Mouse (Mus musculus) inflammation-experienced regulatory T-cells, adult 6 months (primary cell): Measurements from ENCODE around the gene Mta3. TPM values are rescaled to one million over a fixed set of nuclear protein-coding genes. Genes with fewer than 3 reads are reported as not detected.
"Not testable (repeated sequence)": the region's sequence is repeated elsewhere in the genome, so short reads cannot be mapped to it uniquely, and the experiment has no call there.

Experiments used
- ATAC-seq: one replicate; pipeline ENCODE4 v1.8.0; 2017
- polyA plus RNA-seq, 3 experiments: library from polyadenylated mRNA; unstranded; fragments of 100-300 nt; shearing (Covaris generic); gene quantifications; one replicate each; pipeline ENCODE4 v1.2.1; 2017

The Mta3 gene
- polyA plus RNA-seq, 3 experiments from 2014 or later: 70.5 to 87.9 (median 74.9) TPM

- not testable (repeated sequence) for ATAC-seq
Observed at GRCm38 (mm10) chr17:83709517-83709916, 3.6 kb downstream of the Mta3 start.

GRCm38 (mm10) chr17:83710639-83711038, 4.7 kb downstream of the Mta3 start:
- no peak for ATAC-seq

DNA sequence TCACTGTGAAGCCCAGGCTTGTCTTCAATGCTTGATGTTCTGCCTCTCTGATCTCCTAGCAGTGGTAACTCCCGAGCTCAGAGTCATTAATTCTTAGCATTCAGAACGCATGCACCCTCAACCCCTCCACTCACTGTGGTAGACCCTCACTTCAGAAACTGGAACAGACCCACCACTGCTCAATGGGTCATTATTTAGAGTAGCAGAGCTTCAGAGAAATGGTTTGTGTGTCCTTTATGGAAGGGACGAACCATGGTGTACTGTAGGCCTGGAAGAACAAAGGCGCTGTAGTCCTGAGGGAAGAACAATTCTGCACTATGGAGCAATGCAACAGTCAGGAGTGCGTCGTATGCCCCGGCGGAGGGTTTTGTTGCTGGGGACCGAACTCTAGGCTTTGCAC, 6.4 kb downstream of the Mta3 start:
- no peak for ATAC-seq

GRCm38 (mm10) chr17:83720449-83720848, 14.5 kb downstream of the Mta3 start:
- no peak for ATAC-seq

- ATAC-seq: peak; percentile 77
Observed at GRCm38 (mm10) chr17:83721157-83721556, 15.2 kb downstream of the Mta3 start.

DNA sequence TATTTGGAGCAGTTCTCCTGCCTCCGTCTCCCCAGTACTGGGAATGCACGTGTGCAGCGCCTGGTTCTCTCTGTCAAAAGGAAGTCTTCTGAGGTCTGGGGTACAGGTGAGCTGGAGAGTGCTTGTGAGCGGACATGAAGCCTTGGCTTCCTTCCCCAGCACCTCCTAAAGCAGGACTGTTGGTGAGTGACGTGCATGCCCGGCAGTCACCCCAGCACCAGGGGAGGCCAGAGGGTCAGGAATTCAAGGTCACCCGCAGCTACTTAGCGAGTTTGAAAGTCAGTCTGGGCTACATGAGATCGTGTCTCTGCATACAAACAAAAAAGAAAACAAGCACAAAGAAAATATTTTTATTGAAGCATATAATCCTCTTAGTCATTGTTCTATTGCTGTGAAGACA, 17.1 kb downstream of the Mta3 start:
- ATAC-seq: no peak

- no peak for ATAC-seq
Observed at GRCm38 (mm10) chr17:83726496-83726895, 20.5 kb downstream of the Mta3 start.

DNA sequence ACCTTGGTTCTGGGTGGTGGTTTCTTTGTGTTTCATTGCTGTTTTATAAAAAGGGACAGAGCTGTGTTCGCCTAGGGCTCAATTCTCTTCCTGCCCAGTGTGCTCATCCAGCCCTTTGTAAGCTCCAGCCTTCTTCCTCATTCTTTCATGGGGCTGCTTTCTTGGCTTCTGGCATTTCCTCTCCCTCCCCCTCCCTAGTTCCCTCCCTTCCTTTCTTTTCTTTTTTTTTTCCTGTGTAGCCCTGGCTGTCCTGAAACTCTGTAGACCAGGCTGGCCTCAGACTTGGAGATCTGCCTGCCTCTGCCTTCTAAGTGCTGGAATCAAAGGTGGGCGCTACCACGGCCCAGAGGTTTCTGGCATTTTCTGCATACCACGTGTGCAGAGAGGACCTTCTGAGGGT, 21.7 kb downstream of the Mta3 start:
- no peak for ATAC-seq

DNA sequence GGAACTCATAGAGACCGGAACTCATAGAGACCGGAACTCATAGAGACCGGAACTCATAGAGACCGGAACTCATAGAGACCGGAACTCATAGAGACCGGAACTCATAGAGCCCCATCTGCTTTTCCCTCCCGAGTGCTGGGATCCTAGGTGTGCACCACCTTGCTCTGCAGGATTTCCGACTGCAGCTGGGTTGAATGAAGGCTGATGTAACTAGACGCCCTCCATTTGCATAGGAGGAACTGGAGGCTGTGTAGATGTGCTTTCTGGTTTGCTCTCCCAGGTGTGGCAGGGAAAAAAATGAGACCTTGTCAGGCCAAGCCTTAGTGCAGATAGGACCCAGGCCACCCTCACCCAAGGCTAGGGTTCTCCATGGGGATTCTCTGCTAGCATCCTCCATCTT, 23.1 kb downstream of the Mta3 start:
- no peak for ATAC-seq

DNA sequence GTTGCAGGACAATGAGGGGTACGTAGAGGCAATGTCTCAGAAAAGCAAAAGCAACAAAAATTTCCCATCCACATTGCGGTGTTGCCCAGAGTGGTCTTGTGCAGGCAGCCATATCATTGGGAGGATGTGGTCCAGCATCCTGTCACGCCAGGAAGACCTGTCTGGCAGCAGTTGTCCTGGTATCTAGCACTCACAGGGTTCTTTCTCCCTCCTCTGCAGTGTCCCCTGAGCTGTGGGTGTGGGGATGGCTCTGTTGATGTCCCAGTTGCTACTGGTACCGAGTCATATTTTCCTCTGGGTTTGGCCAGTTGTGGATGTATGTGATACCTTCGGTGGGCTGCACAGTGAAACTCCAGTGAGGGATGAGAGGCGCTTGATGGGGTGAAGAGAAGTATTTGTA, 24.2 kb downstream of the Mta3 start:
- peak; percentile 19 for ATAC-seq

GRCm38 (mm10) chr17:83732166-83732629, 26.2 kb downstream of the Mta3 start:
- ATAC-seq: peak; percentile 93

- ATAC-seq: peak; percentile 53
Observed at GRCm38 (mm10) chr17:83732801-83733200, 26.8 kb downstream of the Mta3 start.

- no peak for ATAC-seq
Observed at GRCm38 (mm10) chr17:83736701-83737100, 30.7 kb downstream of the Mta3 start.

DNA sequence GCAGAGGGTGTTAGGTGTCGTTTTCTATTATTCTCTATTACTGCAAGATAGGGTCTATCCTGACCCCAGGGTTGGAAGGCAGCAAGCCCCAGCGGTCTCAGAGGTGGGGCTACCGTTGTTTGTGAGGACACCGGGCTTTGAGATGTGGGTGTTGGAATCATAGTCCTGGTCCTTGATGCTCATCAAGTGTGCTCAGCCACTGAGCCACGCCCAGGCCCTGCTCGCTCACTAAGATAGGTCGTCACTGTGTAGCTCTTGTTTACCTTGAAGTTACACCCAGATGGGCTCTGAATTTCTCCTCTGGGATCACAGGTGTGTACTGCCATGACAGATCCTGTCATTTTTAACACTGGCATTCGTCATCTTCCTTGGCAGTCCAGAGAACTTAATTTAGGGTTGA, 31.8 kb downstream of the Mta3 start:
- ATAC-seq: no peak

DNA sequence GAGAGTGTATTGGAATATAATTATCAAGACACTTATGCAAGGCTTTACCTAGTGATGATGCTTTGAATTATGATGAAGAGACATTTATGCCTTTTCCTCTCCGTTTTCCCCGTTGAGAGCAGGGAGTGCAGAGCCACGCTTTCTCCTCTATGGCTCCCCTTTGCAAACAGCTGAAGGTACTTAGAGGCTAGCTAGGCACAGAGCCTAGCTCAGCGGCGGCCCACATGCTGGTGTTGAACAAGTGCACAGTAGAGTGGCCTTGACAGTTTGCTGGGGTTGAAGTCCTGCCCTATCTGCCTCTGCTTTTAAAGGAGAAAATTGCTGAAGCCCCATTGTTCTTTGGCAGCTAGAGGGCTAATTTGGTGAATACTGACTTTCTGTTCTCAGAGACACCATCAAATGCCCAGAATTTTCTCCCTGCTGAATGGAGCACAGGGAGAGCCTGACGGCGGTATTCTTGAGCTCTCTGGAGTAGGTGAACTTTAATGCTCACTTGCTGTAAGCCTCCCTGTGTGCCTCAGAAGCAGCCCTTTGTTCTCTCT, 34.2 kb downstream of the Mta3 start:
- ATAC-seq: no peak

DNA sequence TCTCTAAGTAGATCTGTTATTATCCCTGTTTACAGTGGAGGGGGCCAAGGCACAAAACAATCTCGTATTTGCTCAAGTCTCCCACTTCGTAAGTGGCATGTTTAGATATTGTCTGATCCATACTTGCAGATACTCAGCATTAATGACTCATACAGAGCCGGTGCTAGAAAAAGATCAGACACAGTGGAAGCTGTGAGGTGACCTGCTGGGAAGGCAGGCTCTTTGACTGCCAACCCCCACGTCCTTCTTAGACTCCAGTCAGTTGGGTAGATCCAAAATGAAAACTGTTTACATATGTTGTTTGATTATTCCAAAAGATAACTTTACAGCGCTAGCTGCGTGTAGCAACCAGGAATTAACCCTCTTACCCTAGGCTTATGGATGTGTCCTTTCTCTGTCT, 35.3 kb downstream of the Mta3 start:
- ATAC-seq: no peak

DNA sequence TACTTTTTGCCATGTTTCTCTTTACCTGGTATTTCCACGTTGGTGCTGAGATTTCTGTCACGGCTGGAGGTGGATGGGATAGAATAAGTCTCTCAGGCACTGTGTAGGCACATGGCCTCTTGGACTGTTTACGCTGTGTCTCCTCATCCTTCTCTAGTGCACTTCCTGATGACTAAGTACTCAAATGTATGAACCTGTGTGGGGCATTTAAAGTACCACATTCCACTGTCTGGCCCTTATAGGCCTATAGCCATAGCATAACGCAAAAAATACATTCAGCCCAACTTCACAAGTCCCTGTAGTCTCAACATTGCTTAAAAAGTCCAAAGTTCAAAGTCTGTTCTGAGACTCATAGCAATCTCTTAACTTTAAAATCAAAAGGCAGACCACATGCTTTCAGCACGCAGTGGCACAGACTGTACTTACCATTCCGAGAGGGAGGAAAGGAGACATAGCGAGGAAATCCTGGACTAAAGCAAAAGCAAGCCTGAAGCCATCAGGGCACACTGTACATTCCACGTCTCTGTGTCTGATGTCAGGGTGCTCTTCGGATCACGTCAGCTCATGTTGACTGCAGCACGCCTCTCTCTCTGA, 38.4 kb downstream of the Mta3 start:
- no peak for ATAC-seq

- no peak for ATAC-seq
Observed at GRCm38 (mm10) chr17:83747405-83748160, 41.6 kb downstream of the Mta3 start.

- no peak for ATAC-seq
Observed at GRCm38 (mm10) chr17:83750216-83750950, 44.4 kb downstream of the Mta3 start.

GRCm38 (mm10) chr17:83753112-83753899, 47.3 kb downstream of the Mta3 start:
- no peak for ATAC-seq

DNA sequence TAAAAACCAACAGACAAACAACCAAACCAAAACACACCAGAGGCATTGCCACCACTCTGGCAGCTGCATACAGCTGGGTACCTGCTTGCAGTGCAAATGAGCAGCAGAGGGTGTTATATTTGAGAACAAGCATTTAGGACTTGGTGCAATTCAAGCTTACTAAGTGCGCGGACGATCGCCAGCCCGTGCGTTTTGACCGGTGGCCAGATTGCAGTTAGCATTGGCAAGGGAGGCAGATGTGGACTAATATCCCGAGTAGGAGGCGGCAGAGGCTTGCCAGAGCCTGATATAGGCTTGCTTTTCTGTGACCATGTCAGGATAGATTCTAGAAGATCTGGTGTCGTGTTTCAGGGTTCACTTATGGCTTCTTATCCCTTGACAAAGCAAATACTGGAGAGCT, 52.1 kb downstream of the Mta3 start:
- ATAC-seq: no peak

- no peak for ATAC-seq
Observed at GRCm38 (mm10) chr17:83759547-83759946, 53.6 kb downstream of the Mta3 start.

GRCm38 (mm10) chr17:83764538-83764937, 58.6 kb downstream of the Mta3 start:
- ATAC-seq: no peak
